In the genomic region with DNA sequence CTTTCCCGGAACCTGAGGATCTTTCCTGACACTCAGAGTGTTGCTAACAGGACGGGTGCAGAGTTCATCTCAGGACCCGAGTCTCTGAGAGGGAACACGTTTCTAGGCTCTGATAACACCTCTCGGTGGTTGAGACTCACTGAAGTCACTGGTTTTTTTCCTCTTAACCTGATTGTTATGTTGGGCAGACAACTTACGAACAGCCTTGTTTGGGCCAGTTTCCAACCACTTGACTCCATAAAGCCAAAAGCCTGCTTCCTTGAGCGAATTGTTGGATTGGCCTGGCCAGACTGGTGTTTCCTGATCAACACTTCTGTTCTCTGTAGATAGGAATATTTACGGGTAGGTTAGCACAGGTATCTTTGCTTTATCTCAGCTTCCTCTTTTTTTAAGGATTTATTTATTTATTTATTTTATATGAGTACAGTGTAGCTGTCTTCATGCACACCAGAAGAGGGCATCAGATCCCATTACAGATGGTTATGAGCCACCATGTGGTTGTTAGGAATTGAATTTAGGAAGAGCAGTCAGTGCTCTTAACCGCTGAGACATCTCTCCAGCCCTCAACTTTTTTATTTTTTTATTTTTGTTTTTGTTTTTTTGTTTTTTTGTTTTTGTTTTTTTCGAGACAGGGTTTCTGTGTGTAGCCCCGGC, we compare ENCODE assay signal across 9 mouse cellular contexts. TPM values are rescaled to one million over a fixed set of nuclear protein-coding genes. Genes with fewer than 3 reads are reported as not detected.
DNase-seq lines count a peak whose midpoint lies in the region; ATAC-seq and TF ChIP-seq lines count a peak whose summit lies in the region.
"Had no signal": no experiment of that assay in that cellular context is flagged by ENCODE, and none has a peak within 500 bp of the region (broad histone marks: within the 10 kb centered on the region; RNA-seq: fewer than 3 reads in every experiment).

No protein-coding gene starts in this region.

- ATAC-seq in heart, embryonic 13.5 days (ENCODE audit: extremely low read depth, insufficient number of reproducible peaks, low FRiP score, low TSS enrichment), result no peak
- no peak for ATAC-seq in heart, embryonic 11.5 days (replicated peaks; ENCODE audit: insufficient number of reproducible peaks, low FRiP score, low TSS enrichment)
- ATAC-seq in lung, postnatal 0 days, result no peak
- ATAC-seq in intestine, embryonic 15.5 days, result no peak

- no peaks in the 10 kb centered on the region for H3K27me3 ChIP-seq in heart, embryonic 13.5 days (replicated peaks)
- H3K27me3 ChIP-seq in heart, embryonic 11.5 days (ENCODE audit: control insufficient read depth, insufficient read depth, low read length), result no peaks in the 10 kb centered on the region
- no peaks in the 10 kb centered on the region for H3K27me3 ChIP-seq in lung, postnatal 0 days (replicated peaks; ENCODE audit: insufficient read depth, low read length)
- H3K27me3 ChIP-seq in intestine, embryonic 15.5 days (replicated peaks), result no peaks in the 10 kb centered on the region
- no peaks in the 10 kb centered on the region for H3K27me3 ChIP-seq in small intestine, adult 2 months (ENCODE audit: control insufficient read depth, insufficient read depth, low read length)
- H3K27me3 ChIP-seq: heart, embryonic 15.5 days; lung, embryonic 15.5 days had no signal

- H3K9ac ChIP-seq in heart, embryonic 13.5 days, result no peak overlapping the region
- no peak overlapping the region for H3K9ac ChIP-seq in heart, embryonic 11.5 days (ENCODE audit: low read depth, low read length)
- no peak overlapping the region for H3K9ac ChIP-seq in lung, postnatal 0 days (replicated peaks; ENCODE audit: low read depth)
- no peak overlapping the region for H3K9ac ChIP-seq in intestine, embryonic 15.5 days
- H3K9ac ChIP-seq: heart, embryonic 15.5 days; lung, embryonic 15.5 days had no signal

- H3K4me3 ChIP-seq in heart, embryonic 13.5 days, result no peak overlapping the region
- no peak overlapping the region for H3K4me3 ChIP-seq in heart, embryonic 11.5 days (ENCODE audit: low read depth, low read length)
- no peak overlapping the region for H3K4me3 ChIP-seq in lung, postnatal 0 days (ENCODE audit: low read depth, low read length)
- H3K4me3 ChIP-seq in intestine, embryonic 15.5 days (replicated peaks), result no peak overlapping the region
- H3K4me3 ChIP-seq in small intestine, adult 2 months (ENCODE audit: low read depth, low read length), result no peak overlapping the region
- H3K4me3 ChIP-seq: heart, embryonic 15.5 days; lung, embryonic 15.5 days had no signal

- TF ChIP-seq CTCF in lung, postnatal 0 days (IDR thresholded peaks at IDR 0.05), result peak; percentile 46
- TF ChIP-seq CTCF in small intestine, adult 2 months (IDR thresholded peaks at IDR 0.05; ENCODE audit: extremely low read depth, insufficient read length, insufficient replicate concordance, low read depth, low read length), result no peak

- peaks cover 37% of the 10 kb centered on the region for H3K4me1 ChIP-seq in heart, embryonic 13.5 days
- peaks cover 7% of the 10 kb centered on the region; the same call in 1 of the 2 replicates for H3K4me1 ChIP-seq in heart, embryonic 11.5 days (ENCODE audit: control insufficient read depth, insufficient read depth, low read length)
- H3K4me1 ChIP-seq in lung, postnatal 0 days (ENCODE audit: insufficient read depth, low read depth, low read length), result peaks cover 10% of the 10 kb centered on the region; the same call in 1 of the 2 replicates
- peaks cover 18% of the 10 kb centered on the region for H3K4me1 ChIP-seq in intestine, embryonic 15.5 days (replicated peaks)
- H3K4me1 ChIP-seq in small intestine, adult 2 months (ENCODE audit: control insufficient read depth, insufficient read depth, insufficient read length, low read length), result peaks cover 17% of the 10 kb centered on the region

- WGBS in heart, embryonic 13.5 days, result 67% methylated on average over 11 of the region's 11 CpGs
- WGBS in heart, embryonic 11.5 days (ENCODE audit: insufficient replicate concordance), result 55% methylated on average over 11 of the region's 11 CpGs
- 58% methylated on average over 11 of the region's 11 CpGs for WGBS in lung, postnatal 0 days
- WGBS in intestine, embryonic 15.5 days, result 75% methylated on average over 11 of the region's 11 CpGs
- WGBS in small intestine, adult 2 months, result 32% methylated on average over 11 of the region's 11 CpGs

- no peak for TF ChIP-seq POLR2A in small intestine, adult 2 months (IDR thresholded peaks at IDR 0.05; ENCODE audit: low read depth, low read length)

- H3K4me2 ChIP-seq in heart, embryonic 13.5 days, result no peak overlapping the region
- no peak overlapping the region for H3K4me2 ChIP-seq in heart, embryonic 11.5 days
- H3K4me2 ChIP-seq in lung, postnatal 0 days (replicated peaks; ENCODE audit: low read depth, low read length), result no peak overlapping the region
- H3K4me2 ChIP-seq in intestine, embryonic 15.5 days (replicated peaks), result no peak overlapping the region

- no peak for TF ChIP-seq EP300 in lung, postnatal 0 days (IDR thresholded peaks at IDR 0.05)

- H3K36me3 ChIP-seq in heart, embryonic 13.5 days, result peaks cover 12% of the 10 kb centered on the region
- H3K36me3 ChIP-seq in heart, embryonic 11.5 days (ENCODE audit: control insufficient read depth, insufficient read depth, low read length), result 0 out of 2 replicates have a peak, but pooled peaks cover under 1% of the 10 kb centered on the region
- no peaks in the 10 kb centered on the region for H3K36me3 ChIP-seq in lung, postnatal 0 days (ENCODE audit: insufficient read depth, low read length)
- H3K36me3 ChIP-seq in intestine, embryonic 15.5 days, result peaks cover 3% of the 10 kb centered on the region; the same call in 1 of the 2 replicates
- H3K36me3 ChIP-seq in small intestine, adult 2 months (ENCODE audit: control insufficient read depth, insufficient read depth, low read length), result peaks cover 2% of the 10 kb centered on the region; the same call in 1 of the 2 replicates
- H3K36me3 ChIP-seq: lung, embryonic 15.5 days had no signal

- H3K9me3 ChIP-seq in heart, embryonic 13.5 days, result no peaks in the 10 kb centered on the region
- no peaks in the 10 kb centered on the region for H3K9me3 ChIP-seq in heart, embryonic 11.5 days (replicated peaks; ENCODE audit: control insufficient read depth, low read length)
- H3K9me3 ChIP-seq in lung, postnatal 0 days (ENCODE audit: low read length), result no peaks in the 10 kb centered on the region
- no peaks in the 10 kb centered on the region for H3K9me3 ChIP-seq in intestine, embryonic 15.5 days
- H3K9me3 ChIP-seq: heart, embryonic 15.5 days; lung, embryonic 15.5 days had no signal

- DNase-seq in lung, postnatal 0 days (ENCODE audit: low spot score), result peak; percentile 61
- no peak for DNase-seq in lung, postnatal 4 days
- no peak for DNase-seq in cerebellum, adult 11 months

- H3K27ac ChIP-seq in heart, embryonic 13.5 days (replicated peaks), result peak overlapping the region; percentile 20; the same call in 1 of the 2 replicates
- H3K27ac ChIP-seq in heart, embryonic 11.5 days (ENCODE audit: low read depth, low read length), result no peak overlapping the region; the same call in 1 of the 2 replicates
- no peak overlapping the region for H3K27ac ChIP-seq in lung, postnatal 0 days (ENCODE audit: low read length)
- H3K27ac ChIP-seq in intestine, embryonic 15.5 days, result 0 out of 2 replicates have a peak overlapping the region, but pooled peaks have one; percentile 22
- peak overlapping the region; percentile 99 for H3K27ac ChIP-seq in small intestine, adult 2 months (ENCODE audit: insufficient read depth, low read depth, low read length)
- H3K27ac ChIP-seq: heart, embryonic 15.5 days; lung, embryonic 15.5 days had no signal

RNA-seq across cellular contexts. Expression of gene Wbp2, which starts 2.1 kb away (rescaled TPM):
- polyA plus RNA-seq in heart, embryonic 13.5 days (2015; fragmentation: Nextera tagmentation; extraction: Ambion mirVana), result 134 and 138 TPM in 2 replicates
- polyA plus RNA-seq in heart, embryonic 11.5 days (2014; fragmentation: Nextera tagmentation; extraction: Ambion mirVana), result 129 and 144 TPM in 2 replicates
- 84.8 and 108 TPM in 2 replicates for polyA plus RNA-seq in lung, postnatal 0 days (2015; fragmentation: Nextera tagmentation; extraction: Ambion mirVana)
- 93.5 and 98.1 TPM in 2 replicates for polyA plus RNA-seq in intestine, embryonic 15.5 days (2015; fragmentation: Nextera tagmentation; extraction: Ambion mirVana)
- polyA plus RNA-seq in small intestine, adult 2 months (2012; rRNA removed), result 139 and 334 TPM in 2 replicates

RNA-seq across cellular contexts. Expression of gene Unc13d, which starts 11.1 kb away (rescaled TPM):
- 1.5 and 2.3 TPM in 2 replicates for polyA plus RNA-seq in heart, embryonic 13.5 days (2015; fragmentation: Nextera tagmentation; extraction: Ambion mirVana)
- 2.3 and 2.6 TPM in 2 replicates for polyA plus RNA-seq in heart, embryonic 11.5 days (2014; fragmentation: Nextera tagmentation; extraction: Ambion mirVana)
- 14.9 and 25.3 TPM in 2 replicates for polyA plus RNA-seq in lung, postnatal 0 days (2015; fragmentation: Nextera tagmentation; extraction: Ambion mirVana)
- 4.2 and 5.2 TPM in 2 replicates for polyA plus RNA-seq in intestine, embryonic 15.5 days (2015; fragmentation: Nextera tagmentation; extraction: Ambion mirVana)
- 5.8 and 7.1 TPM in 2 replicates for polyA plus RNA-seq in small intestine, adult 2 months (2012; rRNA removed)

RNA-seq across cellular contexts. Expression of gene Trim47, which starts 38.1 kb away (rescaled TPM):
- 46.1 and 51.1 TPM in 2 replicates for polyA plus RNA-seq in heart, embryonic 13.5 days (2015; fragmentation: Nextera tagmentation; extraction: Ambion mirVana)
- 38.3 and 40.2 TPM in 2 replicates for polyA plus RNA-seq in heart, embryonic 11.5 days (2014; fragmentation: Nextera tagmentation; extraction: Ambion mirVana)
- polyA plus RNA-seq in lung, postnatal 0 days (2015; fragmentation: Nextera tagmentation; extraction: Ambion mirVana), result 26.3 and 28.8 TPM in 2 replicates
- 18.0 and 20.9 TPM in 2 replicates for polyA plus RNA-seq in intestine, embryonic 15.5 days (2015; fragmentation: Nextera tagmentation; extraction: Ambion mirVana)
- polyA plus RNA-seq in small intestine, adult 2 months (2012; rRNA removed), result 28.3 and 28.5 TPM in 2 replicates

RNA-seq across cellular contexts. Expression of gene Trim65, which starts 42.1 kb away (rescaled TPM):
- 4.2 and 4.3 TPM in 2 replicates for polyA plus RNA-seq in heart, embryonic 13.5 days (2015; fragmentation: Nextera tagmentation; extraction: Ambion mirVana)
- polyA plus RNA-seq in heart, embryonic 11.5 days (2014; fragmentation: Nextera tagmentation; extraction: Ambion mirVana), result 3.9 and 4.5 TPM in 2 replicates
- polyA plus RNA-seq in lung, postnatal 0 days (2015; fragmentation: Nextera tagmentation; extraction: Ambion mirVana), result 3.9 TPM in 2 replicates
- polyA plus RNA-seq in intestine, embryonic 15.5 days (2015; fragmentation: Nextera tagmentation; extraction: Ambion mirVana), result 6.4 and 7.1 TPM in 2 replicates
- 11.9 and 13.3 TPM in 2 replicates for polyA plus RNA-seq in small intestine, adult 2 months (2012; rRNA removed)

RNA-seq across cellular contexts. Expression of gene Mrpl38, which starts 49.8 kb away (rescaled TPM):
- polyA plus RNA-seq in heart, embryonic 13.5 days (2015; fragmentation: Nextera tagmentation; extraction: Ambion mirVana), result 82.4 and 92.2 TPM in 2 replicates
- polyA plus RNA-seq in heart, embryonic 11.5 days (2014; fragmentation: Nextera tagmentation; extraction: Ambion mirVana), result 109 and 116 TPM in 2 replicates
- polyA plus RNA-seq in lung, postnatal 0 days (2015; fragmentation: Nextera tagmentation; extraction: Ambion mirVana), result 44.1 and 45.9 TPM in 2 replicates
- 107 and 109 TPM in 2 replicates for polyA plus RNA-seq in intestine, embryonic 15.5 days (2015; fragmentation: Nextera tagmentation; extraction: Ambion mirVana)
- polyA plus RNA-seq in small intestine, adult 2 months (2012; rRNA removed), result 36.4 and 40.1 TPM in 2 replicates

Comparison
In these comparisons a context has a peak if more than half of its experiments do, and no peak if none do; other contexts are left out.
1. H3K27ac ChIP-seq: peak in heart, embryonic 13.5 days (single experiment), intestine, embryonic 15.5 days (single experiment) and small intestine, adult 2 months (single experiment); none in heart, embryonic 11.5 days (single experiment) and lung, postnatal 0 days (single experiment).